Mouse (Mus musculus) left cerebral cortex, postnatal 10 days (tissue): ENCODE data around the gene Dctn3. TPM values are rescaled to one million over a fixed set of nuclear protein-coding genes. Genes with fewer than 3 reads are reported as not detected.
"Not testable (repeated sequence)": the region's sequence is repeated elsewhere in the genome, so short reads cannot be mapped to it uniquely, and the experiment has no call there.

Experiments used
- DNase-seq, 2 experiments: peaks; one replicate each; pipeline ENCODE4 v3.0.0; 2021 to 2022; ENCODE audit warnings: low spot score in 2 of 2, mixed read lengths in 1 of 2; ENCODE audit errors: extremely low spot score in 1 of 2
- intact Hi-C: fragments of 180-260 bp; cut with DNase I; formaldehyde crosslinking; loops from one replicate; pipeline ENCODE4 v1.15.1; 2025
- total RNA-seq, 2 experiments: library from RNA; stranded (reverse); gene quantifications; 2 replicates each; pipeline ENCODE4 v1.2.3; 2021

Gene Dctn3
- total RNA-seq, 2 experiments from 2014 or later: 181 to 196 TPM

- DNase-seq: peak in 1 of 2 experiments; percentile 58
- intact Hi-C loops: loop anchor here (5.0 kb wide), 1 partner anchor 99 kb away; no protein-coding TSS in a partner anchor
Measured at GRCm38 (mm10) chr4:41705922-41706754, 16.8 kb downstream of the Dctn3 start.

- intact Hi-C loops: loop anchor here (5.0 kb wide), 1 partner anchor 97 kb away; no protein-coding TSS in a partner anchor
- peak in 1 of 2 experiments; percentile 35 for DNase-seq
Measured at GRCm38 (mm10) chr4:41704651-41705050, 18.3 kb downstream of the Dctn3 start.

GRCm38 (mm10) chr4:41702226-41702625 is 20.7 kb downstream of the Dctn3 start:
- intact Hi-C loops, DNase-seq: not testable (repeated sequence)

- intact Hi-C loops, DNase-seq: not testable (repeated sequence)
Measured at GRCm38 (mm10) chr4:41700224-41700623, 22.7 kb downstream of the Dctn3 start.

- DNase-seq, intact Hi-C loops: not testable (repeated sequence)
Measured at GRCm38 (mm10) chr4:41699783-41700182, 23.2 kb downstream of the Dctn3 start, which contains the start of gene Il11ra1. TSS of gene Il11ra1 (plus strand) at chr4:41699989.

- intact Hi-C loops: not testable (repeated sequence)
- peak in 1 of 2 experiments; percentile 50 for DNase-seq
Measured at GRCm38 (mm10) chr4:41698421-41699016, 24.5 kb downstream of the Dctn3 start.

GRCm38 (mm10) chr4:41696930-41697841 is 25.8 kb downstream of the Dctn3 start, which contains the start of gene Cntfr:
TSS of gene Cntfr (minus strand) at chr4:41697089.
- intact Hi-C loops: not testable (repeated sequence)
- DNase-seq: peak; percentile 76 to 84

GRCm38 (mm10) chr4:41696452-41696851 is 26.5 kb downstream of the Dctn3 start:
- DNase-seq, intact Hi-C loops: not testable (repeated sequence)

GRCm38 (mm10) chr4:41695800-41696199 is 27.2 kb downstream of the Dctn3 start:
- DNase-seq, intact Hi-C loops: not testable (repeated sequence)

- intact Hi-C loops, DNase-seq: not testable (repeated sequence)
Measured at GRCm38 (mm10) chr4:41693511-41693910, 29.5 kb downstream of the Dctn3 start.

- DNase-seq, intact Hi-C loops: not testable (repeated sequence)
Measured at GRCm38 (mm10) chr4:41690014-41690413, 33.0 kb downstream of the Dctn3 start.

GRCm38 (mm10) chr4:41688562-41688961 is 34.4 kb downstream of the Dctn3 start:
- DNase-seq, intact Hi-C loops: not testable (repeated sequence)

GRCm38 (mm10) chr4:41685882-41686492 is 37.0 kb downstream of the Dctn3 start:
- DNase-seq, intact Hi-C loops: not testable (repeated sequence)

- DNase-seq, intact Hi-C loops: not testable (repeated sequence)
Measured at GRCm38 (mm10) chr4:41684931-41685453, 38.0 kb downstream of the Dctn3 start.

GRCm38 (mm10) chr4:41684131-41684930 is 38.6 kb downstream of the Dctn3 start:
- intact Hi-C loops, DNase-seq: not testable (repeated sequence)

- DNase-seq, intact Hi-C loops: not testable (repeated sequence)
Measured at GRCm38 (mm10) chr4:41683303-41683702, 39.7 kb downstream of the Dctn3 start.

GRCm38 (mm10) chr4:41682789-41683188 is 40.2 kb downstream of the Dctn3 start:
- no peak for DNase-seq
- intact Hi-C loops: no loop called here
